Mouse (Mus musculus): Measurements from ENCODE around the gene Tmem130. TPM values are rescaled to one million over a fixed set of nuclear protein-coding genes. Genes with fewer than 3 reads are reported as not detected.

The Tmem130 gene
- polyA plus RNA-seq, 1 experiment: not detected

DNA sequence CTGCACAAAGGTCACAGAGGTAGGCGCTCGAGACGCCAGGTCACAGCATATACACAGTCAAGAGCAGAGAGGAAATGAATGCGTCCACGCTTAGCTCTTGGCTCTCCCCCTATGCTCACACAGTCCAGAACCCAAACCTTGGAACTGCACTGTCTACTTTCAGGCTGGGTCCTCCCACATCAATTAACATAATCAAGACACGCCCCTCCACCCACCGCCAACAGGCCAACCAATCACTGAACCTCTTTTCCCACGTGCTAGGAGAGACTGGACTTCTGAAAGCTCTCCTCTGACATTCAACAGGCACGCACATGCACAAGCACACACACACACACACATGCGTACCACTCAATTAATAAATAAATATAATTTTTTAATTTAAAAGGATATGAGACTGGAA lies 48.2 kb downstream of the Tmem130 start:
- no peak overlapping the region for H3K27ac ChIP-seq (ENCODE audit: insufficient read depth, low read length)
- no peak for TF ChIP-seq POLR2A (IDR thresholded peaks at IDR 0.05; ENCODE audit: low read depth, low read length)
- no peak for TF ChIP-seq CTCF (IDR thresholded peaks at IDR 0.05; ENCODE audit: borderline replicate concordance, insufficient read depth, low read length)
- H3K4me3 ChIP-seq (ENCODE audit: insufficient read depth, low read length): no peak overlapping the region
- no peaks in the 10 kb centered on the region for H3K4me1 ChIP-seq (ENCODE audit: control insufficient read depth, insufficient read depth, low read length)

DNA sequence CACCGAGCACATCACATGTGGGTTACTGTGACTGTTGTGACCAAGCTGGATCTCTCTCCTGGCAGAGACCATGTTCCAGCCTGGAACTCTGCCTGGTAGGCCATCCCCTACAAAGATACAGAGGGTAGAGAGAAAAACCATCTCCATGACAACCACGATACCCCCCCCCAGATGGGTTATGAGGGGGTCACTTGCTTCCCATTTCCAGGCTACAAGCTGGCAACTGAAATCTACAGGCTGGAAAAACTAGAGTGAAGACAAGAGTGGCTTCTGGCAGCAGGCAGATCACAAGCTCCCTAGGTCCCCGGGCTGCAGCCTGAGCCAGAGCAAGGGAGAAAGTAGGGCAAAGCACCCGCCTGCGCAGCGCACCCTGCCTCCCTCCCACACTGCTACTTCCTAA lies 54.0 kb downstream of the Tmem130 start:
- H3K27ac ChIP-seq (ENCODE audit: insufficient read depth, low read length): no peak overlapping the region
- TF ChIP-seq CTCF (IDR thresholded peaks at IDR 0.05; ENCODE audit: borderline replicate concordance, insufficient read depth, low read length) (no peak), POLR2A (IDR thresholded peaks at IDR 0.05; ENCODE audit: low read depth, low read length) (no peak)
- H3K4me3 ChIP-seq (ENCODE audit: insufficient read depth, low read length): no peak overlapping the region
- H3K4me1 ChIP-seq (ENCODE audit: control insufficient read depth, insufficient read depth, low read length): no peaks in the 10 kb centered on the region

DNA sequence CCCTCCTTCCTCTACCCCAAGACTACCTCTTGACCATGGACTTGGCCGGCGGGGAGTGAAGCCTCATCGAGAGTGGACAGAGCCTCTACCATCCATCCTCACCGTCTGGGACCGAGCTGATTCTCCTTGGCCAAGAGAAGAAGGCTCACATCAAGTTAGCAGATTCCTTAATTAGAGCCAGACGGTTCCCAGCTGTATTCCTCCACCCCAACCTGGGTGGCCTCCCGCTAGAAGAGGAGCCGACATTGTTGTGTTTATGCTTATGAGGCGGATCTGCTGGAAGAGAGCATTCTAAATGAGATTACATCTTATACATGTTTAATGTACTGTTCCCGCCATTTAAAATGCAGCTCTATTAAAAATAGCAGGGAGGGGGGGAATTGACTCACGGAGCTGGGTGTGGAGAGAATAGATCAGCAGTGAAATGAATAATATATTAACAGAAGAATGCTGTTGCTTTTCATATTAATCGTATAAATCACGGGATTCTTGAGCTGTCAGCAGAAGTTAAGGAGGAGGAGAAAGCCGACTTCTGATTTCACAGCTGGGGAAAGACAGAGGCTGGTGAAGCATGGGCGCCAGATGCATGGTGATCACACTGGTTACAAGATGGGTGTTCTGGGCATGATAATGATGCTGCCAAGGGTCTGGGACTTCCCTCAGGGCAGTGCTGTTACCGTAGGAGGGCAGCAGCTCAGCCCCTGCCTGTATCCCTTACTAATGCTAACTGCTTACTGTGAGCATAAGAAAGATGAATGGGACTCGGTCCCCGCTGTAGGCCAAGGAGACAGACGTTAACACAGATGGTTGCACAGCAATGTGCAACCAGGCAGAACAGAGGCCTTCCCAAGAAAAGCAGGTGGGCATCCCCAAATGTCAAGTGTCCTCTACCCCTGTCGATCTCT lies 57.9 kb downstream of the Tmem130 start:
- Histone ChIP-seq H3K4me1 (ENCODE audit: control insufficient read depth, insufficient read depth, low read length) (no peaks in the 10 kb centered on the region), H3K27ac (ENCODE audit: insufficient read depth, low read length) (no peak overlapping the region), H3K4me3 (ENCODE audit: insufficient read depth, low read length) (no peak overlapping the region)
- TF ChIP-seq CTCF (IDR thresholded peaks at IDR 0.05; ENCODE audit: borderline replicate concordance, insufficient read depth, low read length) (no peak), POLR2A (IDR thresholded peaks at IDR 0.05; ENCODE audit: low read depth, low read length) (no peak)

GRCm38 (mm10) chr5:144695289-144696060 lies 66.1 kb downstream of the Tmem130 start:
- TF ChIP-seq CTCF (IDR thresholded peaks at IDR 0.05; ENCODE audit: borderline replicate concordance, insufficient read depth, low read length) (no peak), POLR2A (IDR thresholded peaks at IDR 0.05; ENCODE audit: low read depth, low read length) (no peak)
- H3K4me3 ChIP-seq (ENCODE audit: insufficient read depth, low read length): no peak overlapping the region
- H3K27ac ChIP-seq (ENCODE audit: insufficient read depth, low read length): no peak overlapping the region
- H3K4me1 ChIP-seq (ENCODE audit: control insufficient read depth, insufficient read depth, low read length): no peaks in the 10 kb centered on the region

DNA sequence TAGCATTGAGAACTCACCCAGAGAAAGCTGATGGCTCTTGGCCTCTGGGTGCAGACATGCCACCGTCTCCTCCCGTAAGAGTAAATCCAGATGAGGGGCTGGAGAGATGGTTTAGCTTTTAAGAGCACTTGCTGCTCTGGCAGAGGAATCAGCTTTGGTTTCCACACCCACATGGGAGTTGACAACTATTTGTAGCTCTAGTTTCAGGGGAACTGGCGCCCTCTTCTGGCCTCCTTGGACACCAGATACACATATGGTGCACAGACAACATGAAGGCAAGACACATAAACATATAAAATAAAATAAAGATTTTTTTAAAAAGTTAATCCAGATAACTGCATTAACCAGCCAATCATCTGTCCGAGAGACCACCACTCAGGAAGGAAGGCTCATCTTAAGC lies 67.5 kb downstream of the Tmem130 start:
- TF ChIP-seq POLR2A (IDR thresholded peaks at IDR 0.05; ENCODE audit: low read depth, low read length): no peak
- TF ChIP-seq CTCF (IDR thresholded peaks at IDR 0.05; ENCODE audit: borderline replicate concordance, insufficient read depth, low read length): no peak
- Histone ChIP-seq H3K4me1 (ENCODE audit: control insufficient read depth, insufficient read depth, low read length) (no peaks in the 10 kb centered on the region), H3K4me3 (ENCODE audit: insufficient read depth, low read length) (no peak overlapping the region), H3K27ac (ENCODE audit: insufficient read depth, low read length) (no peak overlapping the region)

- TF ChIP-seq CTCF (IDR thresholded peaks at IDR 0.05; ENCODE audit: borderline replicate concordance, insufficient read depth, low read length) (no peak), POLR2A (IDR thresholded peaks at IDR 0.05; ENCODE audit: low read depth, low read length) (no peak)
- no peaks in the 10 kb centered on the region for H3K4me1 ChIP-seq (ENCODE audit: control insufficient read depth, insufficient read depth, low read length)
- H3K27ac ChIP-seq (ENCODE audit: insufficient read depth, low read length): no peak overlapping the region
- H3K4me3 ChIP-seq (ENCODE audit: insufficient read depth, low read length): no peak overlapping the region
Measured at GRCm38 (mm10) chr5:144691421-144691820, 70.2 kb downstream of the Tmem130 start.

GRCm38 (mm10) chr5:144688371-144688770 lies 73.2 kb downstream of the Tmem130 start:
- H3K27ac ChIP-seq (ENCODE audit: insufficient read depth, low read length): no peak overlapping the region
- H3K4me3 ChIP-seq (ENCODE audit: insufficient read depth, low read length): no peak overlapping the region
- no peaks in the 10 kb centered on the region for H3K4me1 ChIP-seq (ENCODE audit: control insufficient read depth, insufficient read depth, low read length)
- TF ChIP-seq POLR2A (IDR thresholded peaks at IDR 0.05; ENCODE audit: low read depth, low read length) (no peak), CTCF (IDR thresholded peaks at IDR 0.05; ENCODE audit: borderline replicate concordance, insufficient read depth, low read length) (no peak)

Other genes with a start within 250 kb of the Tmem130 start
- gene Nptx2, start 215.9 kb downstream of the Tmem130 start, polyA plus RNA-seq (2011; ENCODE audit: insufficient read length, low read depth, missing spikeins): 9.9 and 11.5 TPM in 2 replicates
- gene Trrap, start 5.9 kb upstream of the Tmem130 start, polyA plus RNA-seq (2011; ENCODE audit: insufficient read length, low read depth, missing spikeins): 83.6 and 88.3 TPM in 2 replicates
- gene Smurf1, start 204.0 kb upstream of the Tmem130 start, polyA plus RNA-seq (2011; ENCODE audit: insufficient read length, low read depth, missing spikeins): 37.1 and 42.5 TPM in 2 replicates